Mouse (Mus musculus) thymus, adult 2 months (tissue): Measurements from ENCODE around the gene Lingo2.

Source experiments
- CTCF ChIP-seq: fragments of 200-500 bp; IDR thresholded peaks from 2 replicates; pipeline ENCODE4 v1.5.1; 2012; ENCODE audit warnings: mild to moderate bottlenecking, control low read depth, low read length, moderate library complexity, borderline replicate concordance; ENCODE audit not compliant: control insufficient read depth, poor library complexity, insufficient read depth; ENCODE audit errors: extremely low read depth
- POLR2A ChIP-seq: fragments of 200-500 bp; IDR thresholded peaks from 2 replicates; pipeline ENCODE4 v1.6.1; 2012; ENCODE audit warnings: mild to moderate bottlenecking, low read length, control low read depth, moderate library complexity; ENCODE audit not compliant: control insufficient read depth, poor library complexity, insufficient read depth; ENCODE audit errors: extremely low read depth

GRCm38 (mm10) chr4:36262436-36263169 is 688.9 kb downstream of the Lingo2 start:
- TF ChIP-seq CTCF = no peak
- no peak for TF ChIP-seq POLR2A
